Mouse (Mus musculus) gonadal fat pad, adult 2 months (tissue): ENCODE measurements around the gene Nln. TPM values are rescaled to one million over a fixed set of nuclear protein-coding genes. Genes with fewer than 3 reads are reported as not detected.

Experiments
- polyA plus RNA-seq: library from polyadenylated mRNA; depleted of rRNA; stranded (reverse); fragments of >200 nt; gene quantifications from 2 replicates; pipeline ENCODE4 v1.2.3, GENCODE M21; 2012; rRNA removed

Gene Nln
- polyA plus RNA-seq, 1 experiment: 14.3 TPM

Other genes starting within 250 kb of the Nln start
- 13.4 and 15.2 TPM in 2 replicates for gene Erbin, start 189.1 kb downstream of the Nln start, polyA plus RNA-seq
- 1.5 and 1.6 TPM in 2 replicates for gene Sgtb, start 127 bp upstream of the Nln start, polyA plus RNA-seq
- 11.0 TPM in 2 replicates for gene Trappc13, start 68.9 kb upstream of the Nln start, polyA plus RNA-seq
- gene Trim23, start 69.2 kb upstream of the Nln start, polyA plus RNA-seq: 5.0 and 5.6 TPM in 2 replicates
- 0.14 and 0.27 TPM in 2 replicates for gene Cenpk, start 119.0 kb upstream of the Nln start, polyA plus RNA-seq
- gene Ppwd1, start 119.2 kb upstream of the Nln start, polyA plus RNA-seq: 2.0 and 2.7 TPM in 2 replicates
- 2.3 and 2.6 TPM in 2 replicates for gene Adamts6, start 178.2 kb upstream of the Nln start, polyA plus RNA-seq